Mouse (Mus musculus) liver, embryonic 14.5 days (tissue): ENCODE measurements around the gene Eapp.

ENCODE experiments used
- CTCF ChIP-seq: IDR thresholded peaks from 2 replicates; pipeline ENCODE4 v1.5.1; 2016; ENCODE audit warnings: antibody characterized with exemption, low read depth, control low read depth
- EP300 ChIP-seq: IDR thresholded peaks from 2 replicates; pipeline ENCODE4 v1.6.1; 2016; ENCODE audit warnings: antibody characterized with exemption, low read depth

DNA sequence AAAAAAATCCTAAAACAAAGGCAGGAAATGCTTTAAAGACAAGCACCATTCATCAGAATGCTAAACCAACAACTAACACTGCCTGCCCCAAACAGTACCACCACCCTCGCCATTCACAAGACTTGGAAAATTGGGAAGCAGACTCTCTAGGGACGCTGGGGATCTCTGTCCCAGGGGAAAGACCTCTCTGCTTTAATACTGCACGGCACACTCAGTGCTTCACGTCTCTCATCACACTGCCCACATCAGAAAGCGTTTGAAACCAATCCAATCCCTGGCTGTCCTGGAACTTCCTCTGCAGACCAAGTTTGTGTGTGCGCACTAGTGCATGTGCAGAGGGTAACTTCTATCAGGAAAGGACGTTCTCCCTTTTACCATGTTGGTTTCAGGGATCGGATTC is 43.9 kb downstream of the Eapp start:
- TF ChIP-seq CTCF (no peak), EP300 (no peak)
